Mouse (Mus musculus) spleen, postnatal 14 days (tissue): ENCODE results near the gene Plac9a.

Experiments
- DNase-seq, 2 experiments: peaks; one replicate each; pipeline ENCODE4 v3.0.0; 2021 to 2022; ENCODE audit warnings: low spot score in 2 of 2

Plac9a gene

DNA sequence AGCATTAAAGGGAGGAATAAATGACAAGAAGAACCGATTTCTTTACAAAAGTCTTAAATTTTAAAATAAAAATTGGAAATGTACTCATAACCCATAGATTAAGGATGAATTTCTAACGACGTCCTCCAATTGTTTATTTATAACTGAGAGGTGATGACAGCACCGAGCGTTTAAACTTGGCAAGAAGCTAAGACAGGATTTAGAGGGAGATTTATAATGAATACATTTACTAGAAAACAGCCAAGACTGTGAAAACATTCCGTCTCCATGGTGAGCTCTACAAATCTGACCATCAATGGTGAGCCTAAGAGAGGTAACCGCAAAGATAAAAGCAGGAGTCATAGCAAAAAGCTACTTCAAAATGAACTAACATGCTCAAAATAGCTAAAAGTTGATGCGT lies 64.5 kb downstream of the Plac9a start:
- DNase-seq = no peak
